Comparison of ENCODE assay signal across 8 mouse cellular contexts in genomic region chr17:68003741-68004560, GRCm38 (mm10). TPM values are rescaled to one million over a fixed set of nuclear protein-coding genes. Genes with fewer than 3 reads are reported as not detected.
DNase-seq lines count a peak whose midpoint lies in the region; ATAC-seq and TF ChIP-seq lines count a peak whose summit lies in the region.

Gene Arhgap28, minus strand, starts transcription at chr17:68004120.

- TF ChIP-seq POLR2A in ES-Bruce4 (IDR thresholded peaks at IDR 0.05; ENCODE audit: insufficient read depth, low read length), result peak; percentile 35

- peak within 1 kb of the TSS; percentile 97 for H3K4me3 ChIP-seq in ES-Bruce4 (ENCODE audit: low read depth, low read length)
- H3K4me3 ChIP-seq in forebrain, embryonic 14.5 days (ENCODE audit: low read depth, low read length), result peak within 1 kb of the TSS; percentile 67
- peak within 1 kb of the TSS; percentile 63 for H3K4me3 ChIP-seq in liver, embryonic 16.5 days (ENCODE audit: low read depth, low read length)
- peak within 1 kb of the TSS; percentile 69 for H3K4me3 ChIP-seq in neural tube, embryonic 12.5 days
- peak within 1 kb of the TSS; percentile 65 for H3K4me3 ChIP-seq in stomach, postnatal 0 days (ENCODE audit: low read depth, low read length)

- peak; percentile 95 for DNase-seq in forebrain, embryonic 14.5 days (ENCODE audit: low spot score)
- DNase-seq in heart, postnatal 10 days, result peak; percentile 95
- DNase-seq in large intestine, adult 2 months (ENCODE audit: low read depth, low spot score), result peak; percentile 65
- peak; percentile 95 for DNase-seq in stomach, postnatal 0 days (ENCODE audit: low spot score)

- H3K27me3 ChIP-seq in ES-Bruce4 (ENCODE audit: control insufficient read depth, insufficient read depth, low read length, poor library complexity, severe bottlenecking), result 0 out of 2 replicates have a peak, but pooled peaks cover 1% of the 10 kb centered on the region
- no peaks in the 10 kb centered on the region for H3K27me3 ChIP-seq in forebrain, embryonic 14.5 days (replicated peaks; ENCODE audit: control insufficient read depth, insufficient read depth, low read length)
- no peaks in the 10 kb centered on the region; the same call in 1 of the 2 replicates for H3K27me3 ChIP-seq in liver, embryonic 16.5 days (ENCODE audit: control insufficient read depth, insufficient read depth, low read depth, low read length)
- no peaks in the 10 kb centered on the region for H3K27me3 ChIP-seq in neural tube, embryonic 12.5 days (replicated peaks)
- H3K27me3 ChIP-seq in stomach, postnatal 0 days (ENCODE audit: control insufficient read depth, insufficient read depth, low read length), result no peaks in the 10 kb centered on the region

- peak; percentile 60 for TF ChIP-seq EP300 in ES-Bruce4 (IDR thresholded peaks at IDR 0.05; ENCODE audit: insufficient read depth, low read depth, low read length)
- TF ChIP-seq EP300 in stomach, postnatal 0 days (optimal IDR thresholded peaks at IDR 0.05), result no peak

- WGBS in forebrain, embryonic 14.5 days, result under 1% methylated on average over 65 of the region's 65 CpGs
- WGBS in large intestine, adult 2 months, result under 1% methylated on average over 65 of the region's 65 CpGs
- under 1% methylated on average over 65 of the region's 65 CpGs for WGBS in liver, embryonic 16.5 days (ENCODE audit: insufficient replicate concordance)
- under 1% methylated on average over 65 of the region's 65 CpGs for WGBS in neural tube, embryonic 12.5 days
- WGBS in stomach, postnatal 0 days, result under 1% methylated on average over 64 of the region's 65 CpGs

- peak; percentile 59 for ATAC-seq in cerebellum, adult (ENCODE audit: insufficient number of reproducible peaks, low FRiP score, low TSS enrichment)
- ATAC-seq in forebrain, embryonic 14.5 days, result peak; percentile 92
- ATAC-seq in liver, embryonic 16.5 days (ENCODE audit: low read depth), result peak; percentile 82
- peak; percentile 95 for ATAC-seq in neural tube, embryonic 12.5 days (ENCODE audit: low FRiP score, low read depth)
- ATAC-seq in stomach, postnatal 0 days (ENCODE audit: low FRiP score, low TSS enrichment), result peak; percentile 99

- no peaks in the 10 kb centered on the region for H3K9me3 ChIP-seq in ES-Bruce4 (replicated peaks; ENCODE audit: control insufficient read depth, insufficient read depth, low read length, poor library complexity, severe bottlenecking)
- H3K9me3 ChIP-seq in forebrain, embryonic 14.5 days (replicated peaks; ENCODE audit: control insufficient read depth, low read length), result no peaks in the 10 kb centered on the region
- H3K9me3 ChIP-seq in liver, embryonic 16.5 days (replicated peaks; ENCODE audit: control insufficient read depth, low read length), result no peaks in the 10 kb centered on the region
- no peaks in the 10 kb centered on the region for H3K9me3 ChIP-seq in neural tube, embryonic 12.5 days
- no peaks in the 10 kb centered on the region for H3K9me3 ChIP-seq in stomach, postnatal 0 days (ENCODE audit: control insufficient read depth, low read length)

- intact Hi-C loops in heart, postnatal 10 days (cut with DNase I), result loop anchor here (5.0 kb wide), 3 partner anchors 92 to 163 kb away; no protein-coding TSS in a partner anchor

- H3K4me2 ChIP-seq in forebrain, embryonic 14.5 days (ENCODE audit: low read length), result peak within 1 kb of the TSS; percentile 79
- H3K4me2 ChIP-seq in liver, embryonic 16.5 days (ENCODE audit: low read depth, low read length), result peak within 1 kb of the TSS; percentile 84
- H3K4me2 ChIP-seq in neural tube, embryonic 12.5 days (replicated peaks), result peak within 1 kb of the TSS; percentile 87
- H3K4me2 ChIP-seq in stomach, postnatal 0 days (replicated peaks; ENCODE audit: low read depth), result peak within 1 kb of the TSS; percentile 73

- H3K27ac ChIP-seq in ES-Bruce4 (ENCODE audit: insufficient read depth, low read length), result peak within 1 kb of the TSS; percentile 57
- peak within 1 kb of the TSS; percentile 63 for H3K27ac ChIP-seq in forebrain, embryonic 14.5 days (ENCODE audit: low read depth, low read length)
- H3K27ac ChIP-seq in liver, embryonic 16.5 days (ENCODE audit: low read length), result peak within 1 kb of the TSS; percentile 33; the same call in 1 of the 2 replicates
- peak within 1 kb of the TSS; percentile 66; the same call in 1 of the 2 replicates for H3K27ac ChIP-seq in neural tube, embryonic 12.5 days
- H3K27ac ChIP-seq in stomach, postnatal 0 days (replicated peaks), result peak within 1 kb of the TSS; percentile 89

- no peaks in the 10 kb centered on the region for H3K4me1 ChIP-seq in ES-Bruce4 (ENCODE audit: control insufficient read depth, insufficient read depth, low read length)
- peaks cover 5% of the 10 kb centered on the region; the same call in 1 of the 2 replicates for H3K4me1 ChIP-seq in forebrain, embryonic 14.5 days (ENCODE audit: control insufficient read depth, insufficient read depth, low read length)
- peaks cover 2% of the 10 kb centered on the region; the same call in 1 of the 2 replicates for H3K4me1 ChIP-seq in liver, embryonic 16.5 days (ENCODE audit: control insufficient read depth, low read depth, low read length)
- H3K4me1 ChIP-seq in neural tube, embryonic 12.5 days, result peaks cover 12% of the 10 kb centered on the region
- H3K4me1 ChIP-seq in stomach, postnatal 0 days (replicated peaks; ENCODE audit: control insufficient read depth, insufficient read depth), result no peaks in the 10 kb centered on the region; the same call in 1 of the 2 replicates

- TF ChIP-seq CTCF in ES-Bruce4 (IDR thresholded peaks at IDR 0.05; ENCODE audit: low read depth, low read length), result no peak
- no peak for TF ChIP-seq CTCF in stomach, postnatal 0 days (IDR thresholded peaks at IDR 0.05; ENCODE audit: low read depth)

- H3K36me3 ChIP-seq in ES-Bruce4 (ENCODE audit: control insufficient read depth, insufficient read depth, low read length, poor library complexity, severe bottlenecking), result no peaks in the 10 kb centered on the region
- no peaks in the 10 kb centered on the region for H3K36me3 ChIP-seq in forebrain, embryonic 14.5 days (ENCODE audit: control insufficient read depth, insufficient read depth, low read length)
- no peaks in the 10 kb centered on the region for H3K36me3 ChIP-seq in liver, embryonic 16.5 days (ENCODE audit: control insufficient read depth, insufficient read depth)
- H3K36me3 ChIP-seq in neural tube, embryonic 12.5 days, result no peaks in the 10 kb centered on the region
- no peaks in the 10 kb centered on the region for H3K36me3 ChIP-seq in stomach, postnatal 0 days (ENCODE audit: control insufficient read depth, insufficient read depth, low read length)

- H3K9ac ChIP-seq in ES-Bruce4 (ENCODE audit: low read depth, poor library complexity, severe bottlenecking), result peak within 1 kb of the TSS; percentile 62
- H3K9ac ChIP-seq in forebrain, embryonic 14.5 days (ENCODE audit: low read length), result peak within 1 kb of the TSS; percentile 68
- H3K9ac ChIP-seq in liver, embryonic 16.5 days (ENCODE audit: low read depth, low read length), result 0 out of 2 replicates have a peak within 1 kb of the TSS, but pooled peaks have one; percentile 31
- H3K9ac ChIP-seq in neural tube, embryonic 12.5 days, result peak within 1 kb of the TSS; percentile 73
- peak within 1 kb of the TSS; percentile 70 for H3K9ac ChIP-seq in stomach, postnatal 0 days (ENCODE audit: low read length)

RNA-seq across cellular contexts. Expression of gene Arhgap28, which starts in this region (rescaled TPM):
- 15.3 and 15.5 TPM in 2 replicates for polyA plus RNA-seq in ES-Bruce4 (2011; ENCODE audit: insufficient read depth, insufficient read length, low read depth, missing spikeins)
- polyA plus RNA-seq in forebrain, embryonic 14.5 days (2014; fragmentation: Nextera tagmentation; extraction: Ambion mirVana), result 5.4 and 6.6 TPM in 2 replicates
- total RNA-seq in heart, postnatal 10 days (2021), result 10 to 100 TPM in 1 of 2 experiments, 1 to 10 TPM in 1; 6.3 to 10.7 TPM
- 0.86 and 1.4 TPM in 2 replicates for polyA plus RNA-seq in large intestine, adult 2 months (2012; rRNA removed)
- 0.86 and 1.3 TPM in 2 replicates for polyA plus RNA-seq in liver, embryonic 16.5 days (2015; fragmentation: Nextera tagmentation; extraction: Ambion mirVana)
- polyA plus RNA-seq in neural tube, embryonic 12.5 days (2016; fragmentation: Nextera tagmentation; extraction: Ambion mirVana), result 26.8 and 27.0 TPM in 2 replicates
- 5.7 and 5.8 TPM in 2 replicates for polyA plus RNA-seq in stomach, postnatal 0 days (2015; fragmentation: Nextera tagmentation; extraction: Ambion mirVana)

Comparison
In these comparisons a context has a peak if more than half of its experiments do, and no peak if none do; other contexts are left out.
1. Peak in every context shown above with its lines: DNase-seq, ATAC-seq, H3K4me3 ChIP-seq and H3K27ac ChIP-seq.
2. H3K27ac ChIP-seq: peak in every context shown above with its lines; median percentile 89 in stomach, postnatal 0 days; 66 in neural tube, embryonic 12.5 days; 63 in forebrain, embryonic 14.5 days; 57 in ES-Bruce4; 33 in liver, embryonic 16.5 days.